Mouse (Mus musculus) G1E-ER4 (cell line): Measurements from ENCODE around the gene Pbdc1. TPM values are rescaled to one million over a fixed set of nuclear protein-coding genes. Genes with fewer than 3 reads are reported as not detected.

Source experiments
- GATA1 ChIP-seq: IDR thresholded peaks from one replicate; pipeline ENCODE4 v1.8.0; 2012; ENCODE audit warnings: low read length, inconsistent platforms
- polyA plus RNA-seq: library from polyadenylated mRNA; stranded (reverse); fragments of >175 nt; gene quantifications from 2 replicates; pipeline ENCODE4 v1.2.3, GENCODE M21; 2012

Pbdc1 gene
- polyA plus RNA-seq, result 2.9 and 29.9 TPM in 2 replicates

DNA sequence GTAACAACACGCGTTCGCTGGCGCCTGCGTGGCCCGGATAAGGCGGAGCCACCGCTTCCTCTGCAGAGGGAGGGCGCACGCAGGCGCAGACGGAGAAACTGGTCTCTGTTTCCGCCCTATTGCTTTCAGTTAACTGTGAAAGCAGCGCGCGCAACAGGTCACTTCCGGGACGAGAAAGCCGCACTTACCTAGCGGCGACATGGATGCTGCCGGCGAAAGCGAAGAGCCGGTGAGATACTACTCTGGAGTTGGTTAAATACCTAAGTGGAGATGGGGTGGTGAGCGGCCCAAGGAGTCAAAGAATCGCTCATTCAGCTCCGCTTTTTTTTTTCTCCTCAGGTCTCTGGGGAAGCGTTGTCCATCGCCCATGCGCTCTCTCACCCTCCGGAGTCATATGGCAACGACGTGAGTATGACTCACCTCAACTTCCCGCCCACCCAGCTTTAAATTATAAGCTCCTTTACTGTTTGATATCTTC, at the start of gene Pbdc1:
Gene Pbdc1, plus strand, starts transcription at position 142 of the 478 bp plus-strand sequence.
- TF ChIP-seq GATA1, result no peak

DNA sequence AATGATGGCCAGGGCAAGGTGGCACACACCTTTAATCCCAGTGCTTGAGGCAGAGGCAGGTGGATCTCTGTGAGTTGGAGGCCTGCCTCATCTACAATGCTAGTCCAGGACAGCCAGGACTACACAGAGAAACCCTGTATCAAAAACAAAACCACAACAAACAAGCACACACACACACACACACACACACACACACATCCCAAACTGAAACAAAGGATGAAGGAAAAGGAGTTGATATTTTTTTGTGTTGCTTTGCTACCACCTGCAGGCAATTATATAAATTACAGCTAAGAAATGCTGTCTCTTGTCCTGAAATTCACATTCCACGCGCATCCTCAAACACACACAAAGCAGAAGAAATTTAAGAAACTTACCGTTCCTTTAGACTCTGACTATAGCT, 41.9 kb upstream of the Pbdc1 start:
- TF ChIP-seq GATA1, result no peak

DNA sequence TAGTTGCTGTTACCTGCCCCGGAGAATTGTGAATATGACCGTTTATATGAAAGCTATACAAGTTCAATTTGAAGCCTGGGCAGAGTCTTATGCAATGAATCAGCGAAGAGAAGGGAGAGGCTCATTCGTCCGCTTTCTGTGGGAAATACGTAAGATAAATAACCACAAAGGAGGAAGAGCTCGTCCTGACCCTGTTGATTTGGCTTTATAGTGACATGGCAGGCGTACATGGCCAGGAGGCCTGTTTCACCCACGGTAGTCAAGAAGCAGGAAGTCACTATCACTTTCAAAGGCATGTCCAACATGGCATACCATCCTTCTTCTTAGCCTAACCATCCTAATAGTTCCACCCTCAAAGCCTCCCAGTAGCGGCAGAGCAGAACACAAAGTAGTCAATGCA, 15.3 kb upstream of the Pbdc1 start:
- no peak for TF ChIP-seq GATA1

DNA sequence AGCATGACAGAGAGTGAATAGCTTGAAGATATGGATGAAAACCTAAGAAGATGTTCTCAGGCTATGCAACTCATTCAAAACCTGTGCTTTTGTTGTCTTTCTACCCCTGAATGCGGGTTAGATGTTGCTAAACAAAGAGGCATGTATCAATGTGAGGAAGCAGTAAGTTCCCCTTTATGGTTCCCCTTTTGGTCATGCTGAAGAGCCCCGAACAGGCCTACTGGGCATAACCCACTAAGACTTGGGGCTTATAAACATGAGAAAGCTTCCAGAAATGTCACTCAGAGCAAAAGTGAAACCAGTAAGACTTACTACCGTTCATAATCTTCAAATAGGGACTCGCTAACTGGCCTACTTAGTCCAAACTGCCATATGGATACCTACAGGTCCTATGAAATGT, 14.8 kb upstream of the Pbdc1 start:
- no peak for TF ChIP-seq GATA1

DNA sequence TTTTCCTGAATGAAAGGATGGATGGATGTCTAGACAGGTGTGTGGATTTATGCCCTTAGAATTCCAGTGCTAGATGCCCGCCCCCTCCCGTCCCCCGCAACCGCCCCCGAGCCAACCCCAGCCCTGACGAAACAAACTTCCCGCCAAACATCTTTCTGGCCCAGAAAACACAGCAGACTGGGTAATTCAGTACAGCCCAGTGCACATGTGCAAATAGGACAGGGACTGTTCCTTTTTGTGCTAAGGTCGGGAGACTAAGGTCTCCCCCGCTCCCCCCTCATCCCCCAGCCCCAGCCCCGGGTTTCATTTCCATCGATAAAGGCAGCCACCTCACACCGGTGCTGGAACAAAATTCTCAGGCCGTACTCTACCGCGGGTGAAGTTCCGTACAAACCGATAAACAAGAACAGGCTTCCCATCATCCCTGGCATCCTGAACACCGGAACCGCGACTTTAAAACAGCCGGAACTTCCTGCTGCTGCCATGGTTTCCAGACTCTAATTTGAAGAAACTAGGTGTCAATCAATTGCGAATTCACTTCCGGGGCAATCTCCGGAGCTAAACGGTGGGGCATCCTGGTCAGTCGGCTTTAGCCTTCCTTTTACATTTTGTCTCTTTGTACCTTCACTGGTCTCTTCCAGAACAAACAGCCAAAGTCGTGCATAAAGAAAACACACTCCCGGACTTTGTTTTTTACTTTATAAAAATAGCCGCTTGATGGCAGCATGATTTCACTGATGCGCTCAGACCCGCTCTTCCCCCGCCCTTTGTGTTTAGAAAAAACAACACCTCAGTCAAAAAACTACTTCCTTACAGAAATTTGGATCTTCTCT, 9.7 kb upstream of the Pbdc1 start:
- no peak for TF ChIP-seq GATA1

DNA sequence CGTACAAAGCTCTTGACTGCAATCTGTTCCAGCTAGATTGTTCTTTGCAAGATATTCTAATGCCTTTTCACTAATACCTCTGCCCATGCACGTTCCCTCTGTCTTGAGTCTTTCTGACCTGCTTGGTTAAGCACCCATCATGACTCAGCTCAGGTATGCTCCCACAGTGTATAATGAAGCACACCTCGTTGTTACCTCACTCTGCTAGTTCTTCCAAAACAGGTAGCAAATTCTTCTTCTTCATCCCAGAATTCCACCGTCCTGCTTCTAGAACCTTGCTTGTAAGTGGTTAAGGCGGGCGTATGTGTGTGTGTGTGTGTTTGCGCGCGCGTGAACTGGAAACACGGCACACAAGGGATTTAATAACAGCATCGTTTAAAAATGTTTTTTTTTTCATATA, 405 bp upstream of the Pbdc1 start:
- TF ChIP-seq GATA1, result no peak

DNA sequence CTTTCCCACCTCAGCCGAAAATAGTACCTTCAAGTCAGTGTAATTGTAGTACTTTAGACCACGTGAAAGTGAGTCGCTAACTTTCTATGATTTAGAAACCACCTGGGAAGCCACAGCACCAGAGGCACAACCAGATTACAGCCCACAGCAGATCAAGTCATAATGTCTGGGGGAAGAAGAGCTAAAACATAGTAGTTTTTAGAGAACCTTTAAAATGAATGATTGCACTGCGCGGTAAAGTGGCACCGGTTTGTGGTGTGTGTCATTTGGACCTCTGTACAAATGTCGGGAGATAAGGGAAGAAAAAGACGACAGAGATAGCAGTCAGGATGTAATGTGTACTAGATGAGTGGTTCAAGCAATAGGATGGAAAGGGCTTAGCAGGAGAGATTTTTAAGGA, 540 bp downstream of the Pbdc1 start:
- no peak for TF ChIP-seq GATA1

DNA sequence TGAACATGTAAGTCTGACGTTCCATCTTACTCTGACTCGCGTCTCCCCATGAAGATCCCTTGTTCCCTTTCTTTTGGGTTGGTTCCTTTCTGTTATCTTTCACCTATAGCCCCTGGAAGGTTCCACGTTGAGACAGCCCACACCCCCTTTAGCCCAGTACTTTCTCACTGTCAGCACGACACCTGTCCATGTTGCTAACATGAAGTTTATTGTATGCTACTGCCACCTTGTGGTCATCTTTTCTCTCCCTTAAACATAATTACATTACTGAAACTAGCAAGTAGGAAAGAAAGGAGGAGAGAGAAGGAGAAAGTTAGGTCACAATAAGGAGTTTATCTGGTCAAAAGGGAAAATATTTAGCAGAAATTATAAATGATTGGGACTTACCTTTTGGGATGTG, 24.6 kb downstream of the Pbdc1 start:
- no peak for TF ChIP-seq GATA1

DNA sequence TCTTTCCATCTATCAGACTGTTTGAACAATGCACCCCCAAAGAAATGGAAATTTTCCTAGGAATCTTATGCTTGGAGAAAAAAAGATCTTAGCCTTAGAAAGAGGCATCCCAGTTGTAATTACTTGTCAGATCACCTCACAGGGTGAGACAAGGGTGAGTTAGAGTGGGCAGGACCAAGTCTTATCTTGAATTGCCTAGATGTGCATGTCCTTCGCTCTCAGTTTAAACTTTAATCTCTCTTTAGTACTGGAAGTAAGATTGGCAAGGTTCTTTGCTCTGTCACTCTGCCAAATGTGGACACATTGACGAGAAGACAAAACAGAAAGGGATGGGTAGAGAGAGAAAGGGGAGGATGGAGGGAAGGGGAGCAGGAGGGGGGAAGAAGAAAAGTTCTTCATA, 35.4 kb downstream of the Pbdc1 start:
- no peak for TF ChIP-seq GATA1

DNA sequence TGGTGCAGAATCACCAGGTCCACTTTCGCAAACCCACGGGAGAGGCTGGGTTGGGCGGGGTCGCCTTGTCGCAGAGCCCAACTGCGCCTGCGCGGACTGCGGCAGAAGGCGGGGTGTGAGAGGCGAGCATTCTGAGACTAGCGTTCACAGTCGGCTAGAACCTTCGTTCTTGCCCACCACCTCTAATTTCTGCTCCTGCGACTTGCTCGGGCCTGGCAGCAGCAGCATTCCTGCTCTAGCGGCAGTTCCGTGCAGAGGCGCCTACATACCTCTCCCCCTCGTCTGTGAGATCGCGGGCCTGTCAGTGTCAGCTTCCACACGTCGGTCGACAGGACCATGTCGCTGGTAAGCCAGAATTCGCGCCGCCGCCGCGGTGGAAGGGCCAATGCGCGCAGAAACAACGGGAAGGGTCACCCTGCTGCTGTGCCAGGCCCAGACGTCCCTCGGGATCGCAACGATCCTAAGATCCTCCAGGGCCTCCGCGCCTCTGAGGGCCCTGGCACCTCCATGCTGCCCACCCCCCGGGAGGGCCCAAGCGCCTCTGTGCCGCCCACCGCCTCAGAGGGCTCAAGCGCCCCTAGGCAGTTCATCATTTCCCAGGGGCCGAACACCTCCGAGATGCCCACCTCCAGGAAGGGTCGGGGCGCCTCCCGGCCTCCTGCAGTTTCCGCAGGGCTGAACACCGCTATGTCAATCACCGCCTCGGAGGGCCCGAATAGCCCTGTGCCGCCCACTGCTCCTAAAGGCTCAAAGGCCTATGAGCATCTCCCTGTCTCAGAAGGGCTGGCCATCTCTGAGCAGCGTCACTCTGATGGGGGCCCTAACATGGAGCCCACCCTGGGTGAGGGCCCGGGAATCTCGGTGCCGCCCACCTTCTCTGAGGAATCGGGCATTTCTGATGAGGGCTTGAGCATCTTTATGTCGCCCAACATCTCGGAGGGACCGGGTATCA, 41.0 kb downstream of the Pbdc1 start, which contains the start of gene Magee1:
Gene Magee1, plus strand, starts transcription at position 104 of the 952 bp plus-strand sequence.
- TF ChIP-seq GATA1, result no peak

DNA sequence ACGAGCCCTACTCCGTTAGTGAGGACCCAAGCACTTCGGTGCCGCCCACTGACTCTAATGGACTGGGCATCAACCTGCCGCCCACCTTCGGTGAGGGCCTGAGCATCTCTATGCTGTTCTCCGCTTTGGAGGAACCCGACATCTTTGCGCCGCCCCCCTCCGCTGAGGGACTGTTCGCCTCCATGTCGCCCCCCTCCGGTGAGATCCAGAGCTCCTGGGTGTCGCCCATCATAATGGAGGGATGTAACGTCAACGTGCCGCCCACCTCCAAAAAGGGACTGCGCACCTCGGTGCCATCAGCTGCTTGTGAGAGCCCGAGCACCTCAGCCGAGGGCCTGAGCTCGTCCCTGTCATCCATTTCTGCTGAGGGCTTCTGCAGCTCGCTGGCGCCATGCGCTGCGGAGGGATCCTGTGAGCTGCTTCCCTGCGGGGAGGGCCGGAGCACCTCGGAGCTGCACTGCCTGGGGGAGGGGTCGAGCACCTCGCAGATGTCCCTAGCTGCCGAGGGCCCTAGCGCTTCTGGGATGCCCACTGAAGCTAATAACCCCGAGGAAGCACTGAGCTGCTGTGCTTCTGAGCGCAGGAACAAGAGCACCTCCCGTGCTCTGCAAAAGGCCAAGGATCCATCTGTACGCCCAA, 41.8 kb downstream of the Pbdc1 start:
- TF ChIP-seq GATA1, result no peak

DNA sequence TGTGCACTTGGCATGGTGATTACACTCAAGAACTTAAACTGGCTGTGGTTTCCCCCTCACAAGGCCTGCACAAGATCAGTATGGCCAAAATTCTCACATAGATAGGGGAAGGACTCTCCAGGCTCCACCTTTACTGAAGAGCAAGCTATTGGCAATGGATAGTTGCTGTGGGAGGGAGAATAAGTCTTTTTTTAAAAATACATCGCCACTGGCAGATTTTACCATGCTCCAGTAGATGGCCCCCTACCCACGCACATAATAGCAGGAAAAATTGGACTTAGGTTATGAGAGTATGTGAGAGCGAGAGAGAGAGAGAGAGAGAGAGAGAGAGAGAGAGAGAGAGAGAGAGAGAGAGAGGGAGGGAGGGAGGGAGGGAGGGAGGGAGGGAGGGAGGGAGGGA, 45.3 kb downstream of the Pbdc1 start:
- no peak for TF ChIP-seq GATA1

DNA sequence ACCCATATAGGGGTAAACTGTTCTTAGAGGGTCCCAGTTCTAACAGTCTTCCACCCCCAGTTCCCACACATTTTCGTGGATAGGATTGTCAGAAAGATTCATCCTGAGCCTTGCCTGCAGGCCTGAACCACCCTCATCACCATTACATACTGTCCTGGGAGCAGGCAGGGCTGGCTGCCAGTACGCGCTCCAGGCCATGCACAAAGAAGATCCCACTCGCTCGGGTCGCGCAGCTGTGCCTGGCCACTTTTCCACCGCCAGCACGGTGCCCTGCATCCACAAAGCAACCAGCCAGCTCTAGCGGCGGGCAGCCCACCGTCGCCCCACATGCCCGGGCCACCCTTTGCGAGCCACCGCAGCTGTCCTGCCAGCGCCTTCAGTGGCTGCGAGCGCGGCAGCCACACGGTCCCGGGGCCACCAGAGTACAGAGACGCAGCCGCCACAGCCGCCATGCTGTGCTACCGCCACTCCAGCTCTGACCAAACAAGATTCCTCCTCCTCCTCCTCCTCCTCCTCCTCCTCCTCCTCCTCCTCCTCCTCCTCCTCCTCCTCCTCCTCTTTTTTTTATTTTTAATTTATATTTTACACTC, 72.4 kb downstream of the Pbdc1 start:
- no peak for TF ChIP-seq GATA1

Other genes with a start within 250 kb of the Pbdc1 start
- gene Magee2, start 222.5 kb upstream of the Pbdc1 start, polyA plus RNA-seq, result not detected in 2 replicates
- gene Magee1, start 40.6 kb downstream of the Pbdc1 start, polyA plus RNA-seq, result 1.2 and 1.7 TPM in 2 replicates